Mouse (Mus musculus) neural tube, embryonic 13.5 days (tissue): ENCODE measurements at regions not wholly inside any gene's neighbourhood (a gene's known extent, or its start where the extent isn't known, plus 50 kb on each side); places are given as distances from the start of the nearest gene placed in this dataset.

Experiments used
- ATAC-seq: fragments of 200-750 bp; cut with Nextera tagmentation; 2 replicates; pipeline ENCODE4 v1.8.0; 2017; ENCODE audit warnings: low read depth, mild to moderate bottlenecking, moderate TSS enrichment, moderate library complexity
- H3K27ac ChIP-seq: fragments of 300-500 bp; sonication (generic); replicated peaks from 2 replicates; pipeline ENCODE4 v1.5.1; 2015; ENCODE audit warnings: moderate library complexity, mild to moderate bottlenecking, inconsistent platforms
- H3K27me3 ChIP-seq: fragments of 300-500 bp; sonication (generic); 2 replicates; pipeline ENCODE4 v1.6.1; 2015; ENCODE audit warnings: mild to moderate bottlenecking, inconsistent platforms
- H3K36me3 ChIP-seq: fragments of 300-500 bp; sonication (generic); 2 replicates; pipeline ENCODE4 v1.6.1; 2015; ENCODE audit warnings: mild to moderate bottlenecking, inconsistent platforms
- H3K4me1 ChIP-seq: fragments of 300-500 bp; sonication (generic); replicated peaks from 2 replicates; pipeline ENCODE4 v1.6.1; 2015; ENCODE audit warnings: inconsistent platforms
- H3K4me2 ChIP-seq: fragments of 300-500 bp; sonication (generic); 2 replicates; pipeline ENCODE4 v1.6.1; 2015; ENCODE audit warnings: inconsistent platforms, mild to moderate bottlenecking, moderate library complexity
- H3K4me3 ChIP-seq: fragments of 300-500 bp; sonication (generic); 2 replicates; pipeline ENCODE4 v1.5.1; 2015; ENCODE audit warnings: mild to moderate bottlenecking, inconsistent platforms
- H3K9ac ChIP-seq: fragments of 300-500 bp; sonication (generic); 2 replicates; pipeline ENCODE4 v1.6.1; 2015; ENCODE audit warnings: moderate library complexity, mild to moderate bottlenecking, inconsistent platforms
- H3K9me3 ChIP-seq: fragments of 300-500 bp; sonication (generic); 2 replicates; pipeline ENCODE4 v1.6.1; 2016; ENCODE audit warnings: inconsistent platforms
- WGBS: fragments of 180-500 bp; shearing (Covaris S2); methylation state at CpG from one replicate; pipeline ENCODE4 v1.1.7; 2015; 5-methylcytosine and 5-hydroxymethylcytosine counted together

DNA sequence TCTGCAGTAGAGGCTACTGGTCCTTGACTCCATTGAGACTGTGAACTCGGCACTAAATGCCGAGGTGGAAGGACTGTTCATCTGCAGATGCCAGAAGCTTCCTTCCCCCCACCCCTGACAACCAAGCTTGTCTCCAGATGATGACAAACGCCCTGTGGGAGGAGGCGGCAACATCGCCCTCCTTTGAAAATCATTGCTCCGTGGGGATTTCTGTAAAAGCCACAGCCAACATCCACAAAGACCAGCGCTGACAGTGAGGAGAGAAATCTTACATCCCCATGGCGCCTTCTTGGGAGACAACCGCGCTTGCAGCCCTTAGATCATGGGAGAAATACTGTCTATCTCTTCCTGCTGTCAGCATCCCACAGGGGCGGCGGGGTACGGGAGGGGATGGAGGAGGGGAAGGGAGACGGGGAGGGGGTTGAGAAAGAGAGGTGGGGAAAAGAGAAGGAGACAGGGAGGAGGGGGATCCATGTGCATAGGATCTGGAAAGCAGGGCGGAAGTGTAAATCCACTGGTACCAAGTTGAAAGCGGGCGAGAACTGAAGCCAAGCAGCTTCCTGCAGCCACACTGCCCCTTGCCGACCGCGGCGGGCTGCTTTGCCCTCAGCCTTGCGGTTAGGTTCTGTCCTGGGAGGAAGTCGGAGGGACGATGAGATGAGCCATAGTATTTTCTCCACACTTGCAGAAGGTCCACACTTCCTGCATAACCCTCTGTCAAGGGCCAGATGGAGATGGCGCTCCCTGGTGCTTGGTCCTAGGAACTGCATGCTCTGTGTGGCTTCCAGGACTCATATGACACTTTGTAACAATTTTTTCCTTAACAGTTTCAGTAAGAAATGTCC is 72.9 kb downstream of the Cryba4 start:
- Histone ChIP-seq H3K9me3 (no peaks in the 10 kb centered on the region), H3K4me3 (peak overlapping the region; percentile 24), H3K27ac (peak overlapping the region; percentile 33; the same call in 1 of the 2 replicates), H3K4me2 (peak overlapping the region; percentile 49), H3K27me3 (no peaks in the 10 kb centered on the region), H3K9ac (peak overlapping the region; percentile 54; the same call in 1 of the 2 replicates), H3K4me1 (peaks cover 25% of the 10 kb centered on the region), H3K36me3 (no peaks in the 10 kb centered on the region)
- WGBS, result 15% methylated on average over 25 of the region's 25 CpGs
- ATAC-seq, result peak; percentile 24; the same call in 1 of the 2 replicates

DNA sequence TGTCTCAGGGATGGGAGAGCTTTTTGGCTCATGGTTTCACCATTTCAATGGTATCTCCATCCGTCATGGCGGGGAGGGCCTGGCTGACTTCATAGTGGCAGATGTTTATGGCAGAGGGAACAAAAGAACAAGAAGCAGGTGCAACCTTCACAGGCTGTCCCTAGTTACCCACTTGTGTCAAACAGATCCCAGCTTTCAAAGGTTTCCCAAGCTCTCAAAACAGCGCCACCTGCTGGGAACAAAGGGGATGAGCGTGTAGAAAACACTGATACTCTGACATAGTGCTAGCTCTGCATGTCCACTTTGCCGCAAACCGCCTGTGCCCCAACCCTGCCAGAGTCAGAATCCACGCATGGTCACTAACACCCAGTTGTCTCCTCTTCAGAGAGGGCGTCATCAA is 69.5 kb downstream of the Cryba4 start:
- Histone ChIP-seq H3K4me2 (no peak overlapping the region), H3K4me3 (no peak overlapping the region), H3K4me1 (peaks cover 18% of the 10 kb centered on the region), H3K9me3 (no peaks in the 10 kb centered on the region), H3K27ac (no peak overlapping the region), H3K36me3 (no peaks in the 10 kb centered on the region), H3K27me3 (no peaks in the 10 kb centered on the region; the same call in 1 of the 2 replicates), H3K9ac (no peak overlapping the region)
- 37% methylated on average over 8 of the region's 8 CpGs for WGBS
- no peak for ATAC-seq

DNA sequence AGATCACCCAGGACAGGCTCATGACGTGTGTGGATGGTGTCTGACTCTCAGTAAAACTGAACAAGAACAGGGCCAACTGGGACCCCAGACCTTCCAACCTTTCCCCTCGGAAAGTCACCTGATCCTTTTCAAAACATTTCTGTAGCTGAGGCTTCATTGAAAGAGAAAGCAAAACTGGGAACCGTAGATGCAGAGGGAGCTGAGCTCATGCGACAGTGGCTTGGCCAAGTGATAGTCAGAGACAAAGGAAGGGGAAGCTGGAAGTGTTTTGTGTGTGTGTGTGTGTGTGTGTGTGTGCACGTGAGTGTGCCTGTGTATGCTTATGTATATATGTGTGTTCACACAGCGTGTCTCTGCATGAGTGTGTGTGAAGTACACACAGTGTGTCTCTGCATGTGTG is 56.7 kb downstream of the Cryba4 start:
- 85% methylated on average over 6 of the region's 6 CpGs for WGBS
- H3K9ac ChIP-seq, result no peak overlapping the region
- no peak for ATAC-seq

More for the DNA sequence above, 56.7 kb downstream of the Cryba4 start:
- no peaks in the 10 kb centered on the region for H3K36me3 ChIP-seq
- H3K9me3 ChIP-seq, result no peaks in the 10 kb centered on the region
- H3K4me1 ChIP-seq, result no peaks in the 10 kb centered on the region
- no peak overlapping the region for H3K4me3 ChIP-seq
- H3K27me3 ChIP-seq, result no peaks in the 10 kb centered on the region
- no peak overlapping the region for H3K27ac ChIP-seq
- no peak overlapping the region for H3K4me2 ChIP-seq
